Comparison of ENCODE assay signal across 31 mouse cellular contexts in genomic region chr14:8447352-8447751, GRCm38 (mm10).
"Had no signal": no experiment of that assay in that cellular context is flagged by ENCODE, and none has a peak within 500 bp of the region (broad histone marks: within the 10 kb centered on the region; RNA-seq: fewer than 3 reads in every experiment).

No protein-coding gene starts in this region.

- H3K9me3 ChIP-seq: limb, embryonic 12.5 days; limb, embryonic 13.5 days; limb, embryonic 15.5 days; liver, embryonic 13.5 days; liver, embryonic 15.5 days; lung, embryonic 15.5 days; megakaryocyte, embryonic 14.5 days; midbrain, embryonic 10.5 days; midbrain, embryonic 12.5 days; midbrain, embryonic 13.5 days; midbrain, embryonic 15.5 days had no signal

- H3K36me3 ChIP-seq: limb, embryonic 12.5 days; limb, embryonic 13.5 days; limb, embryonic 15.5 days; liver, embryonic 13.5 days; liver, embryonic 15.5 days; lung, embryonic 15.5 days; midbrain, embryonic 10.5 days; midbrain, embryonic 12.5 days; midbrain, embryonic 13.5 days; midbrain, embryonic 15.5 days had no signal

- H3K27me3 ChIP-seq: limb, embryonic 12.5 days; limb, embryonic 13.5 days; limb, embryonic 15.5 days; liver, embryonic 13.5 days; liver, embryonic 15.5 days; lung, embryonic 15.5 days; megakaryocyte, embryonic 14.5 days; midbrain, embryonic 12.5 days; midbrain, embryonic 13.5 days; midbrain, embryonic 15.5 days had no signal

- H3K4me3 ChIP-seq: left cerebral cortex, adult 2 months; limb, embryonic 12.5 days; limb, embryonic 13.5 days; limb, embryonic 15.5 days; liver, embryonic 13.5 days; liver, embryonic 15.5 days; lung, embryonic 15.5 days; megakaryocyte, embryonic 14.5 days; midbrain, embryonic 10.5 days; midbrain, embryonic 12.5 days; midbrain, embryonic 13.5 days; midbrain, embryonic 15.5 days; myocyte had no signal

- ATAC-seq: liver, postnatal 0 days; lung, postnatal 0 days; midbrain, embryonic 13.5 days; midbrain, embryonic 15.5 days; midbrain, embryonic 16.5 days had no signal

- H3K9ac ChIP-seq: limb, embryonic 12.5 days; limb, embryonic 13.5 days; limb, embryonic 15.5 days; liver, embryonic 13.5 days; liver, embryonic 14.5 days; liver, embryonic 15.5 days; liver, postnatal 0 days; lung, embryonic 14.5 days; lung, embryonic 15.5 days; midbrain, embryonic 12.5 days; midbrain, embryonic 13.5 days; midbrain, embryonic 15.5 days had no signal

- H3K27ac ChIP-seq: left cerebral cortex, adult 2 months; limb, embryonic 12.5 days; limb, embryonic 13.5 days; limb, embryonic 15.5 days; liver, embryonic 13.5 days; liver, embryonic 14.5 days; liver, embryonic 15.5 days; lung, embryonic 15.5 days; macrophage; midbrain, embryonic 10.5 days; midbrain, embryonic 12.5 days; midbrain, embryonic 13.5 days; midbrain, embryonic 15.5 days had no signal

- DNase-seq: layer of hippocampus, postnatal 36 days; left cerebral cortex, postnatal 4 days; liver; liver, embryonic 13.5 days; liver, postnatal 0 days; lung, adult 18-20 months; lung, adult 2 months; lung, embryonic 14.5 days; lung, postnatal 10 days; lung, postnatal 14 days; lung, postnatal 36 days; lung, postnatal 4 days; midbrain, embryonic 14.5 days had no signal

- H3K4me1 ChIP-seq: limb, embryonic 12.5 days; limb, embryonic 13.5 days; limb, embryonic 15.5 days; lung, embryonic 15.5 days; midbrain, embryonic 10.5 days; midbrain, embryonic 12.5 days; midbrain, embryonic 13.5 days; midbrain, embryonic 15.5 days had no signal

- H3K4me2 ChIP-seq: limb, embryonic 12.5 days; limb, embryonic 13.5 days; limb, embryonic 15.5 days; liver, embryonic 11.5 days; liver, embryonic 13.5 days; liver, embryonic 15.5 days; lung, embryonic 14.5 days; lung, embryonic 15.5 days; midbrain, embryonic 11.5 days; midbrain, embryonic 12.5 days; midbrain, embryonic 13.5 days; midbrain, embryonic 15.5 days had no signal
